Mouse (Mus musculus) macrophage (primary cell): ENCODE measurements around the gene Myl7. TPM values are rescaled to one million over a fixed set of nuclear protein-coding genes. Genes with fewer than 3 reads are reported as not detected.
"Not testable (repeated sequence)": the region's sequence is repeated elsewhere in the genome, so short reads cannot be mapped to it uniquely, and the experiment has no call there.

Source experiments
- H3K27ac ChIP-seq: fragments of 350-480 bp; formaldehyde crosslinking; 2 replicates; pipeline ENCODE4 v1.9.0; 2021
- H3K36me3 ChIP-seq: fragments of 350-480 bp; formaldehyde crosslinking; 2 replicates; pipeline ENCODE4 v1.9.0; 2021; ENCODE audit errors: inconsistent target
- H3K4me3 ChIP-seq: fragments of 350-480 bp; formaldehyde crosslinking; 2 replicates; pipeline ENCODE4 v1.9.0; 2021; ENCODE audit errors: inconsistent target
- H3K79me2 ChIP-seq: fragments of 350-480 bp; formaldehyde crosslinking; 2 replicates; pipeline ENCODE4 v1.9.0; 2021; ENCODE audit errors: inconsistent target
- WGBS: methylation state at CpG from one replicate; pipeline ENCODE4 v1.1.7; 2026; ENCODE audit warnings: inconsistent platforms; ENCODE audit not compliant: missing documents; 5-methylcytosine and 5-hydroxymethylcytosine counted together
- polyA plus RNA-seq: library from polyadenylated mRNA; stranded (reverse); fragments of 250-400 nt; gene quantifications from 3 replicates; pipeline ENCODE4 v1.2.4, GENCODE M21; 2018; ENCODE audit warnings: inconsistent platforms
- total RNA-seq, 78 experiments: library from RNA; depleted of rRNA; stranded (reverse); fragments of 250-400 nt; gene quantifications; 1 replicate in 9 of 78; 2 replicates in 24 of 78; 3 replicates in 43 of 78; 4 replicates in 2 of 78; pipeline ENCODE4 v1.2.4; 2018; ENCODE audit warnings: inconsistent platforms in 56 of 78

Myl7 gene
- total RNA-seq (2018; cell fraction: chromatin; rRNA removed), result not detected
- total RNA-seq (2018; cell fraction: cytosol; rRNA removed), result not detected
- not detected for total RNA-seq (2018; cell fraction: nucleus; rRNA removed)
- not detected in 3 replicates for polyA plus RNA-seq

GRCm38 (mm10) chr11:5898531-5898930 lies at the start of gene Myl7:
TSS of gene Myl7 (minus strand) at chr11:5898782.
- 77% methylated on average over 5 of the region's 5 CpGs for WGBS
- H3K36me3 ChIP-seq, result no peaks in the 10 kb centered on the region
- no peak within 1 kb of the TSS for H3K27ac ChIP-seq
- H3K79me2 ChIP-seq, result no peaks in the 10 kb centered on the region
- H3K4me3 ChIP-seq, result no peak within 1 kb of the TSS

DNA sequence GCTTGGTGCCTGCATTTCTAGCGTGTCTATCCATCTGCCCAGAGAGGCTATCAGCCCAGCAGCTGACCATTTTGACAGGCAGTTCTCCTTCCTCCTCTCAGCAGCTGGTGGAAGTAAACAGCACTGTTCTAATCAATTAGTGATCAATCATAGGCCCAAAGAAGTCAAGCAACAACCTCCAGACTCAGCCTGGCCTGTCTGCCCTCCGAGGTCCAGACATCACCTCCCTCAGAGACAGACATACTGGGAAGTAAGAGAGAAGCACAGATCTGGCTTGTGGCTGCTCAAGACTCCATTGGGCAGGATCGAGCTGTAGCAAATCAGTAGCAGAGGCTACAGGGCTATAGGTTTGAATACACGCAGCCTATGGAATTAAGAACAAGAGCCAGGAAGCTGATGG lies 49.2 kb upstream of the Myl7 start:
- Histone ChIP-seq H3K79me2 (no peaks in the 10 kb centered on the region), H3K4me3 (no peak overlapping the region), H3K36me3 (no peaks in the 10 kb centered on the region), H3K27ac (no peak overlapping the region)
- 85% methylated on average over 4 of the region's 4 CpGs for WGBS

DNA sequence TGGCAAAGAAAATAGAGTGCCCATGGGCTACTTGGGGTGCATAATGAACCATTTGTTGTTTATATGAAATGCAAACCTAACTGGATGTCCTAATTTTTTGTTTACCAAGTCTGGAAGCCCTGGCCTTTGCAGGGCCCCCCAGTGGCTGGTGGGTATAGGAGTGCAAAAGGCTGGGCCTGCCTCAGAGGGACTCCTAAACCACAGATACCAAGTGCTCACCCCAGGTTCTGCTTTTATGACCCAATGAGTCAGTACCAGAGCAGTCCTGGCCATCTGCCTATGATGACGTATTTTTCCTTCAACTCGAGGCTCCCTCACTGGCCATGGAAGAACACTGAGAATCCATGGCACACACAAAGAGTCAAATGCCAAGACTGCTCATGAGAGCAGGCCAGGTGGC lies 46.5 kb upstream of the Myl7 start:
- Histone ChIP-seq H3K36me3 (no peaks in the 10 kb centered on the region), H3K79me2 (no peaks in the 10 kb centered on the region), H3K4me3 (no peak overlapping the region), H3K27ac (no peak overlapping the region)
- WGBS, result 30% methylated on average over 2 of the region's 2 CpGs

DNA sequence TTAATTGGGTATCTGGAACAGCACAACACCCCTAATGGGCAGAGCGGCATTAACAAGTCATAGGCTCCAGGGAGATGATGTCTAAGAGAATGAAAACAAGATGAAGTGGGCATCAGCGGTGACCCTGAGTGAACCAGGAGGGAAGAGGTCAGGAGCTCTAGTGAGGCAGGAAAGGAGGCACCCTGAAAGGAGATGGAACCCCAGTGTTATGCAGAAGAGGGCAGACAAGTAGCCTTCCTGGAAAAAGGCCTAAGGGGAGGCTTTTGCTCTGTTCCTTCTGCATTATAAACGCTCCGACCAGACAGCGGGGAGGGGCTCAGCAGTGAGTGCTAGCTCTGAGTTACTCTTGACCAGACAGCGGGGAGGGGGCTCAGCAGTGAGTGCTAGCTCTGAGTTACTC lies 44.4 kb upstream of the Myl7 start:
- 85% methylated on average over 5 of the region's 6 CpGs for WGBS
- Histone ChIP-seq H3K36me3 (no peaks in the 10 kb centered on the region), H3K79me2 (no peaks in the 10 kb centered on the region)

DNA sequence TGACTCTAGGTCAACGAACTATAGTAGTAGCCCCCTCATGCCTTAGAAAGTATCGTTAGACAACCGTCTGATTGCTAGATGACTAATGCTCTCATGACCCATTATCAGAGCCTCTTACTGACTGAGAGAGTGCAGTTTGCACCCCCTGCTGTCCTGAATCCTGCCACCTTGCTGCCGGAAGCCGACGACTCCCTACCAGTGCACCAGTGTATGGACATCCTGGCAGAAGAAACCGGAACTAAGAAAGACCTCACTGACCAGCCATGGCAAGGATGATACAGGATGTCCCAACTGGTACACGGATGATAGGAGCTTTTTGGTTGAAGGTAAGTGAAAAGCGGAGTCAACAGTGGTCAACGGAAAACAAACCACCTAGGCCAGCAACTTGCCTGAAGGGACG lies 35.9 kb upstream of the Myl7 start:
- 93% methylated on average over 11 of the region's 11 CpGs for WGBS
- not testable (repeated sequence) for H3K4me3 ChIP-seq, H3K36me3 ChIP-seq, H3K79me2 ChIP-seq, H3K27ac ChIP-seq

More for the DNA sequence above, 44.4 kb upstream of the Myl7 start:
- no peak overlapping the region for H3K27ac ChIP-seq
- no peak overlapping the region for H3K4me3 ChIP-seq

GRCm38 (mm10) chr11:5931947-5932346 lies 33.4 kb upstream of the Myl7 start:
- not testable (repeated sequence) for H3K79me2 ChIP-seq, H3K27ac ChIP-seq, H3K36me3 ChIP-seq, H3K4me3 ChIP-seq
- WGBS, result 94% methylated on average over 6 of the region's 6 CpGs

- H3K79me2 ChIP-seq, result no peaks in the 10 kb centered on the region
- H3K4me3 ChIP-seq, result no peak overlapping the region
- H3K36me3 ChIP-seq, result no peaks in the 10 kb centered on the region
- no peak overlapping the region for H3K27ac ChIP-seq
- 100% methylated on average over 1 of the region's 1 CpGs for WGBS
These were observed 32.0 kb upstream of the Myl7 start for GRCm38 (mm10) chr11:5930578-5930977.

DNA sequence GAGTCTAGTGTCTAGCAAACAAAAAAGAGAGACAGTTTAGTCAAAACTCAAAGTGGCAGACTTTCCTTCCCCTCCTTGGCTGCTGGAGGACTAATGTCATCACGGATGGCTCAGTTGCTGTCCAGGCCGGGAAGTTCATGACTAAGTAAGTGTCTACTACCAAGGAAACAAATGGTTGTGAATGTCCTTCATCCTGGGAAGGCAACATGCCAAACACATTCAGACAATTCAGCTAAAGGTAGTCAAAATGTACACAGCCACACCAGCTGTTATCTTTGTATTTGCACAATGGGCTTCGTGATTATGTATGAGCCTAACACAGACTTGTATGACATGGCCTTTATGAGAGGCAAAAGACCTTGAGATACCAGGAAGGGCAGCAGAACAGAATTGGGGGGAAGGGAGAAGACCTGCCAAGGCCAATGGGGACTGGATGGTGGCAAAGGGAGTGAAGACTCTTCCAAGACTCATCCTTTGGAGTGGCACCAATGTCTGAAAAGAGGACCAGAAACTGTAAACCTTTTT lies 28.2 kb upstream of the Myl7 start:
- WGBS, result 92% methylated on average over 3 of the region's 3 CpGs
- no peak overlapping the region for H3K27ac ChIP-seq
- no peaks in the 10 kb centered on the region for H3K36me3 ChIP-seq
- no peak overlapping the region for H3K4me3 ChIP-seq
- no peaks in the 10 kb centered on the region for H3K79me2 ChIP-seq

GRCm38 (mm10) chr11:5924699-5925098 lies 26.1 kb upstream of the Myl7 start:
- no peaks in the 10 kb centered on the region for H3K79me2 ChIP-seq
- no peak overlapping the region for H3K4me3 ChIP-seq
- no peak overlapping the region for H3K27ac ChIP-seq
- 87% methylated on average over 8 of the region's 8 CpGs for WGBS
- H3K36me3 ChIP-seq, result no peaks in the 10 kb centered on the region

GRCm38 (mm10) chr11:5920323-5920960 lies 21.9 kb upstream of the Myl7 start:
- Histone ChIP-seq H3K79me2 (no peaks in the 10 kb centered on the region), H3K27ac (no peak overlapping the region)
- WGBS, result 35% methylated on average over 16 of the region's 17 CpGs

GRCm38 (mm10) chr11:5919606-5920005 lies 21.0 kb upstream of the Myl7 start:
- H3K27ac ChIP-seq, result no peak overlapping the region
- 91% methylated on average over 4 of the region's 4 CpGs for WGBS

More at GRCm38 (mm10) chr11:5920323-5920960, 21.9 kb upstream of the Myl7 start:
- H3K4me3 ChIP-seq, result no peak overlapping the region
- H3K36me3 ChIP-seq, result no peaks in the 10 kb centered on the region

GRCm38 (mm10) chr11:5918111-5918510 lies 19.5 kb upstream of the Myl7 start:
- no peaks in the 10 kb centered on the region for H3K79me2 ChIP-seq
- WGBS, result 87% methylated on average over 2 of the region's 2 CpGs
- no peaks in the 10 kb centered on the region for H3K36me3 ChIP-seq
- no peak overlapping the region for H3K4me3 ChIP-seq
- H3K27ac ChIP-seq, result no peak overlapping the region

More at GRCm38 (mm10) chr11:5919606-5920005, 21.0 kb upstream of the Myl7 start:
- no peaks in the 10 kb centered on the region for H3K79me2 ChIP-seq
- no peaks in the 10 kb centered on the region for H3K36me3 ChIP-seq
- no peak overlapping the region for H3K4me3 ChIP-seq

DNA sequence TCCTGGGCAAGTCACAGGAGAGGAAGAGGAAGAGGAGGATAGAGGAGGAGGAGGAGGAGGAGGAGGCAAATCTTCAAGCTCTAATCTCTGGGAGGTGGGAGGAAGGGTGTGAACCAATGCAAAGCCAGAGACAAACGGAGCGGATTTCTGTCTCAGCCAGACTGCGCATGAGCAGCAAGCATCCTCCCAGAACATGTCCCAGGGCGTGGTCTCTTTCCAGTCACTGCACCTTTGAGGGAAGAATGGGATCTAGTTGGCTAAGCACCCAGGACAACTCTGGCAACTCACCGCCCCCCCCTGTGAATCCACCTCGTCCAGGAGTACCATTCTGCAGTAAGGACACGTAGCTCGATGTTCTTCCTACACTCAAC lies 17.6 kb upstream of the Myl7 start:
- H3K79me2 ChIP-seq, result no peaks in the 10 kb centered on the region
- 91% methylated on average over 8 of the region's 8 CpGs for WGBS
- no peak overlapping the region for H3K4me3 ChIP-seq
- H3K36me3 ChIP-seq, result no peaks in the 10 kb centered on the region
- no peak overlapping the region for H3K27ac ChIP-seq

GRCm38 (mm10) chr11:5915429-5916177 lies 17.0 kb upstream of the Myl7 start:
- Histone ChIP-seq H3K4me3 (no peak overlapping the region), H3K79me2 (no peaks in the 10 kb centered on the region), H3K36me3 (no peaks in the 10 kb centered on the region), H3K27ac (no peak overlapping the region)
- WGBS, result 45% methylated on average over 5 of the region's 5 CpGs

DNA sequence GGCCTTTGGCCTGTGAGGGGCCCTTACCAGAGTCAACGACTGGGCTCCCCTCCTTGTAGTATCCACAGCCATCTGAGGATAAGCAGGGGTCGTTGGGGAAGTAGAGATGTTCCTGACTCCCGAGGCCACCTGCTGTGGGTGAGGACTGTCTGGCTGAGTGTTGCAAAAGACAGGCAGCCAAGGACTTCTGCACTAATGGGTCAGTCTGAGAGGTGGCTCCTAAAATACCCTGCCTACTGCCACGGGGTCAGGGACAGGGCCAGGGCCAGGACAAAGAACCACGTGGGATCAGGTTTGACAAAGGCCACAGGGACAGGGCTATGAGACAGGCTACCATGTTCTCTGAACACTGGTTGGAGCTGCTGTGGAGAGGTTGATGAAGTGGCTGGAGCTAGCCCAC lies 16.4 kb upstream of the Myl7 start:
- no peaks in the 10 kb centered on the region for H3K79me2 ChIP-seq
- no peaks in the 10 kb centered on the region for H3K36me3 ChIP-seq
- H3K27ac ChIP-seq, result no peak overlapping the region
- no peak overlapping the region for H3K4me3 ChIP-seq
- WGBS, result 60% methylated on average over 5 of the region's 5 CpGs
